ENCODE assay signal across 8 mouse cellular contexts in the genomic region with DNA sequence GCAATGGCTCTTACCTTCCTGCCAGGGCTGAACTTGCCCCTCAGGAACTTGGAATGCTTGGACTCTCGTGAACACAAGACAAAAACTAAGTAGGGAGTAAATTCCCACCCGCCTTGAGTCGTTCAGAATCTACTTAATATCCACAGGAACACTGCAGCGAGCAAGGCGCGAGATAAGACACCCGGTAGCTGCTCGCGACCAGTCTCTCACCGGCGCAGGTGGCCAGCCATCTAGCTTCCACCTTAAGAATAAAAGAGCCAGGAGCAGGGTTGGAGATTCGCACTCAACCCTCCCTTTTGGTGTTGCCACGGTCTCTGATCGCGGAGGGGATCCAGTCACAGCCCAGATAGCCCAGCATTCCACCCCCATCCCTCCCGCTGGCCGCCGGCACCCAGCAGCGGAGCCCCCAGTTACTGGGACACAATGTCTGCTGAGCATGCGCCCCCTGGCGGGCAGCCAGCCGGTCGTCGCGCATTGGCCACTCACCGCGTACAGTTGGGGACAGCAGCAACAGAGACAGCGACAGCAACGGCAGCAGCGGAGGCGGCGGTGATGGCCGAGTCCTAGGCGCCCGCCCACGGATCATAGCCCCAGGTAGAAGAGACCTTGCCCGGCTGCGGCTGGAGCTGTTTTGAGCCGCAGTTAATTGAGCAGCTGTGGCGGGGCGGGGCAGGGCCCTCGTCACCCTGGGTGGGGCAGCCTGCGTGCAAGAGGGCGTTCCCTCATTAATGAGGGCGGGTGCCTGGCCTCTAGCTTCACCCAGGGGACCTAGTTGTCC. TPM values are rescaled to one million over a fixed set of nuclear protein-coding genes. Genes with fewer than 3 reads are reported as not detected.
DNase-seq lines count a peak whose midpoint lies in the region; ATAC-seq lines count a peak whose summit lies in the region.

Gene Cd55 (minus strand): TSS at position 661 of the 778 bp plus-strand sequence.

- intact Hi-C loops in gastrocnemius, postnatal 14 days (cut with DNase I; ENCODE audit: low total_unique reads), result no loop called here
- intact Hi-C loops in left cerebral cortex, postnatal 10 days (cut with DNase I), result no loop called here

- peak; percentile 92 for ATAC-seq in inflammation-experienced regulatory T-cells, adult 6 months

- peak; percentile 84 to 95 for DNase-seq in adrenal gland, adult (ENCODE audit: inconsistent age in 2 of 2, low spot score in 1 of 2)
- DNase-seq in embryo, embryonic 10.5 days (ENCODE audit: low spot score), result peak; percentile 89
- DNase-seq in gastrocnemius, postnatal 14 days, result peak; percentile 83
- DNase-seq in left cerebral cortex, postnatal 10 days (ENCODE audit: extremely low spot score in 1 of 2, low spot score in 2 of 2), result peak; percentile 85 to 92
- DNase-seq in mesoderm, embryonic 11.5 days (ENCODE audit: low read depth, low spot score), result peak; percentile 89
- DNase-seq in right cerebral cortex, postnatal 36 days (ENCODE audit: low spot score in 2 of 2), result peak; percentile 75 to 78
- DNase-seq in yolk sac, embryonic 10.5 days (ENCODE audit: low spot score), result peak; percentile 89

RNA-seq across cellular contexts. Expression of gene Cd55, which starts in this region (rescaled TPM):
- 10 to 100 TPM; 24.3 to 35.9 TPM for total RNA-seq in gastrocnemius, postnatal 14 days (2021)
- polyA plus RNA-seq in inflammation-experienced regulatory T-cells, adult 6 months (2017; shearing (Covaris generic)), result 10 to 100 TPM; 22.5 to 38.6 (median 31.5) TPM
- total RNA-seq in left cerebral cortex, postnatal 10 days (2021), result 1 to 10 TPM; 7.0 to 8.1 TPM

Comparison
In these comparisons a context has a peak if more than half of its experiments do, and no peak if none do; other contexts are left out.
1. Peak in every context shown above with its lines: DNase-seq and ATAC-seq.